Mouse (Mus musculus) liver, embryonic 13.5 days (tissue): ENCODE measurements around the gene Ngly1. TPM values are rescaled to one million over a fixed set of nuclear protein-coding genes. Genes with fewer than 3 reads are reported as not detected.

Experiments
- ATAC-seq: fragments of 200-750 bp; cut with Nextera tagmentation; 2 replicates; pipeline ENCODE4 v1.8.0; 2017; ENCODE audit warnings: low read depth, mild to moderate bottlenecking, moderate number of reproducible peaks, moderate library complexity
- DNase-seq: peaks from one replicate; pipeline ENCODE4 v3.0.0; 2022
- H3K27ac ChIP-seq: fragments of 300-500 bp; sonication (generic); 2 replicates; pipeline ENCODE4 v1.5.1; 2015; ENCODE audit warnings: moderate library complexity, mild to moderate bottlenecking, inconsistent platforms
- H3K27me3 ChIP-seq: fragments of 300-500 bp; sonication (generic); 2 replicates; pipeline ENCODE4 v1.6.1; 2015; ENCODE audit warnings: mild to moderate bottlenecking, inconsistent platforms
- H3K36me3 ChIP-seq: fragments of 300-500 bp; sonication (generic); 2 replicates; pipeline ENCODE4 v1.6.1; 2015; ENCODE audit warnings: mild to moderate bottlenecking, inconsistent platforms
- H3K4me1 ChIP-seq: fragments of 300-500 bp; sonication (generic); replicated peaks from 2 replicates; pipeline ENCODE4 v1.6.1; 2015; ENCODE audit warnings: inconsistent platforms
- H3K4me2 ChIP-seq: fragments of 300-500 bp; sonication (generic); 2 replicates; pipeline ENCODE4 v1.6.1; 2015; ENCODE audit warnings: inconsistent platforms, mild to moderate bottlenecking, moderate library complexity
- H3K4me3 ChIP-seq: fragments of 300-500 bp; sonication (generic); replicated peaks from 2 replicates; pipeline ENCODE4 v1.5.1; 2015; ENCODE audit warnings: mild to moderate bottlenecking, inconsistent platforms
- H3K9ac ChIP-seq: fragments of 300-500 bp; sonication (generic); 2 replicates; pipeline ENCODE4 v1.6.1; 2015; ENCODE audit warnings: mild to moderate bottlenecking, inconsistent platforms
- H3K9me3 ChIP-seq: fragments of 300-500 bp; sonication (generic); replicated peaks from 2 replicates; pipeline ENCODE4 v1.6.1; 2016; ENCODE audit warnings: inconsistent platforms
- WGBS: fragments of 180-500 bp; shearing (Covaris S2); methylation state at CpG from one replicate; pipeline ENCODE4 v1.1.7; 2015; ENCODE audit not compliant: insufficient replicate concordance; 5-methylcytosine and 5-hydroxymethylcytosine counted together
- polyA plus RNA-seq: library from polyadenylated mRNA; unstranded; fragments of >200 nt; fragmentation: Nextera tagmentation; extraction: Ambion mirVana; gene quantifications from 2 replicates; pipeline ENCODE4 v1.2.1, GENCODE M21; 2015

Ngly1 gene
- polyA plus RNA-seq, 1 experiment from 2014 or later = 20.3 TPM

- H3K4me2 ChIP-seq = no peak overlapping the region
- no peaks in the 10 kb centered on the region for H3K9me3 ChIP-seq
- H3K4me3 ChIP-seq = no peak overlapping the region
- no peak overlapping the region for H3K9ac ChIP-seq
- WGBS = 76% methylated on average over 3 of the region's 3 CpGs
- H3K36me3 ChIP-seq = no peaks in the 10 kb centered on the region
- DNase-seq (no peak), ATAC-seq (no peak)
- H3K27ac ChIP-seq = no peak overlapping the region
- H3K4me1 ChIP-seq = peaks cover 14% of the 10 kb centered on the region
- no peaks in the 10 kb centered on the region for H3K27me3 ChIP-seq
Measured at GRCm38 (mm10) chr14:16334260-16334659, 85.2 kb downstream of the Ngly1 start.

- Histone ChIP-seq H3K4me1 (peaks cover 14% of the 10 kb centered on the region), H3K9ac (no peak overlapping the region), H3K27ac (0 out of 2 replicates have a peak overlapping the region, but pooled peaks have one; percentile 7), H3K4me2 (0 out of 2 replicates have a peak overlapping the region, but pooled peaks have one; percentile 1), H3K36me3 (no peaks in the 10 kb centered on the region), H3K27me3 (no peaks in the 10 kb centered on the region), H3K4me3 (no peak overlapping the region), H3K9me3 (no peaks in the 10 kb centered on the region)
- 27% methylated on average over 3 of the region's 3 CpGs for WGBS
- ATAC-seq = peak; percentile 86
- no peak for DNase-seq
Measured at GRCm38 (mm10) chr14:16335835-16336417, 86.8 kb downstream of the Ngly1 start.

GRCm38 (mm10) chr14:16347505-16347904, 98.4 kb downstream of the Ngly1 start:
- H3K9me3 ChIP-seq = no peaks in the 10 kb centered on the region
- no peak overlapping the region for H3K4me2 ChIP-seq
- H3K4me3 ChIP-seq = no peak overlapping the region
- H3K9ac ChIP-seq = no peak overlapping the region
- ATAC-seq (no peak), DNase-seq (no peak)
- H3K4me1 ChIP-seq = no peaks in the 10 kb centered on the region
- 68% methylated on average over 9 of the region's 9 CpGs for WGBS
- H3K27ac ChIP-seq = no peak overlapping the region
- H3K27me3 ChIP-seq = no peaks in the 10 kb centered on the region
- H3K36me3 ChIP-seq = no peaks in the 10 kb centered on the region

GRCm38 (mm10) chr14:16359704-16360103, 110.6 kb downstream of the Ngly1 start:
- no peak for DNase-seq
- Histone ChIP-seq H3K27ac (peak overlapping the region; percentile 34; the same call in 1 of the 2 replicates), H3K4me1 (peaks cover 28% of the 10 kb centered on the region), H3K4me3 (no peak overlapping the region), H3K4me2 (peak overlapping the region; percentile 37), H3K36me3 (no peaks in the 10 kb centered on the region), H3K27me3 (no peaks in the 10 kb centered on the region), H3K9ac (no peak overlapping the region; the same call in 1 of the 2 replicates), H3K9me3 (no peaks in the 10 kb centered on the region)
- ATAC-seq = peak; percentile 85
- 25% methylated on average over 1 of the region's 1 CpGs for WGBS

Other genes with a start within 250 kb of the Ngly1 start
- gene Oxsm, start 528 bp downstream of the Ngly1 start, polyA plus RNA-seq = 2.2 and 2.6 TPM in 2 replicates
- gene Top2b, start 115.9 kb downstream of the Ngly1 start, polyA plus RNA-seq = 17.6 and 22.8 TPM in 2 replicates